Mouse (Mus musculus): ENCODE measurements around the gene Ncs1.
A peak's percentile ranks its signal among the peaks of the same experiment; 100 is the strongest.

Gene Ncs1

GRCm38 (mm10) chr2:31245491-31246141 is at the start of gene Ncs1:
Gene Ncs1, plus strand, starts transcription at chr2:31245823.
- peak; percentile 86 for DNase-seq

GRCm38 (mm10) chr2:31198621-31199020 is 47.0 kb upstream of the Ncs1 start:
- no peak for DNase-seq

GRCm38 (mm10) chr2:31200051-31200450 is 45.6 kb upstream of the Ncs1 start:
- DNase-seq = no peak

- DNase-seq = no peak
These were observed 43.8 kb upstream of the Ncs1 start for GRCm38 (mm10) chr2:31201851-31202250.

GRCm38 (mm10) chr2:31202357-31202756 is 43.3 kb upstream of the Ncs1 start:
- DNase-seq = no peak

GRCm38 (mm10) chr2:31202956-31203355 is 42.7 kb upstream of the Ncs1 start:
- DNase-seq = no peak

GRCm38 (mm10) chr2:31204677-31205076 is 40.9 kb upstream of the Ncs1 start:
- DNase-seq = no peak

GRCm38 (mm10) chr2:31206211-31206610 is 39.4 kb upstream of the Ncs1 start:
- DNase-seq = no peak

GRCm38 (mm10) chr2:31206882-31207281 is 38.7 kb upstream of the Ncs1 start:
- no peak for DNase-seq

GRCm38 (mm10) chr2:31208544-31209142 is 37.0 kb upstream of the Ncs1 start:
- no peak for DNase-seq

- DNase-seq = no peak
These were observed 36.1 kb upstream of the Ncs1 start for GRCm38 (mm10) chr2:31209525-31209924.

- DNase-seq = no peak
These were observed 35.3 kb upstream of the Ncs1 start for GRCm38 (mm10) chr2:31210144-31210847.

GRCm38 (mm10) chr2:31211204-31211603 is 34.4 kb upstream of the Ncs1 start:
- no peak for DNase-seq

GRCm38 (mm10) chr2:31214211-31214796 is 31.3 kb upstream of the Ncs1 start:
- DNase-seq = peak; percentile 65

- no peak for DNase-seq
These were observed 27.0 kb upstream of the Ncs1 start for GRCm38 (mm10) chr2:31218611-31219010.

GRCm38 (mm10) chr2:31219470-31219869 is 26.2 kb upstream of the Ncs1 start:
- no peak for DNase-seq

GRCm38 (mm10) chr2:31220844-31221243 is 24.8 kb upstream of the Ncs1 start:
- DNase-seq = no peak

- no peak for DNase-seq
These were observed 24.0 kb upstream of the Ncs1 start for GRCm38 (mm10) chr2:31221582-31221981.

GRCm38 (mm10) chr2:31228768-31229311 is 16.8 kb upstream of the Ncs1 start:
- no peak for DNase-seq

GRCm38 (mm10) chr2:31239203-31239696 is 6.4 kb upstream of the Ncs1 start:
- peak; percentile 79 for DNase-seq

GRCm38 (mm10) chr2:31239833-31240232 is 5.8 kb upstream of the Ncs1 start:
- no peak for DNase-seq

GRCm38 (mm10) chr2:31241639-31242038 is 4.0 kb upstream of the Ncs1 start:
- DNase-seq = no peak

GRCm38 (mm10) chr2:31244216-31244615 is 1.4 kb upstream of the Ncs1 start:
- DNase-seq = no peak
